Mouse (Mus musculus): ENCODE results near the gene Gpr150. TPM values are rescaled to one million over a fixed set of nuclear protein-coding genes. Genes with fewer than 3 reads are reported as not detected.

Gpr150 gene
- polyA plus RNA-seq, 1 experiment from 2014 or later: 0.83 TPM

DNA sequence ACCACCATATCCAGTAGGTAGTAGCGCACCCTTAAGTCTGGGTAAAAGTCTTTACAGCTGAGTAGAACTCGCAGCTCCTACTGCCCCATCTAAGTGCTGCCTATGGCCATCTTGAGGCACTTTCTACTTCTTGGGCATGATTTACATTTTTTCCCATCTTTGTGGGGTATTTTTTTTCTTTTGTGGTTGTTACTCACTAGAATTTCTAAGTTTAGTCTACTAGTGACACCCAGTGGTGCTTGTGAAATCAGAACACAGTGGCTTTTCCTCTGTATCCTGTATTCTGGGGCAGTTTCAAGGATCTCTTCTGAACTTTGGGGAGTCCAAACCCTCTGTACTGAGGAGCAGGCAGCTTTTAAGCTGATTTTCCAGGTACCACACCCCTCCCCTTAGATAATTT lies 35.0 kb downstream of the Gpr150 start:
- no peaks in the 10 kb centered on the region for H3K36me3 ChIP-seq (ENCODE audit: control insufficient read depth, insufficient read depth, low read length)
- no peak overlapping the region for H3K27ac ChIP-seq (ENCODE audit: low read depth, low read length)
- no peaks in the 10 kb centered on the region for H3K27me3 ChIP-seq (replicated peaks; ENCODE audit: control insufficient read depth, insufficient read depth, low read length)
- peaks cover 6% of the 10 kb centered on the region; the same call in 1 of the 2 replicates for H3K4me1 ChIP-seq (ENCODE audit: control insufficient read depth, insufficient read depth, low read length)
- H3K4me2 ChIP-seq (ENCODE audit: low read length): no peak overlapping the region
- WGBS: 89% methylated on average over 2 of the region's 2 CpGs
- no peaks in the 10 kb centered on the region for H3K9me3 ChIP-seq (replicated peaks; ENCODE audit: control insufficient read depth, low read length)
- H3K4me3 ChIP-seq (ENCODE audit: low read depth, low read length): no peak overlapping the region
- peak; percentile 42 for DNase-seq (ENCODE audit: low spot score)
- ATAC-seq: no peak
- no peak overlapping the region for H3K9ac ChIP-seq (ENCODE audit: low read length)

DNA sequence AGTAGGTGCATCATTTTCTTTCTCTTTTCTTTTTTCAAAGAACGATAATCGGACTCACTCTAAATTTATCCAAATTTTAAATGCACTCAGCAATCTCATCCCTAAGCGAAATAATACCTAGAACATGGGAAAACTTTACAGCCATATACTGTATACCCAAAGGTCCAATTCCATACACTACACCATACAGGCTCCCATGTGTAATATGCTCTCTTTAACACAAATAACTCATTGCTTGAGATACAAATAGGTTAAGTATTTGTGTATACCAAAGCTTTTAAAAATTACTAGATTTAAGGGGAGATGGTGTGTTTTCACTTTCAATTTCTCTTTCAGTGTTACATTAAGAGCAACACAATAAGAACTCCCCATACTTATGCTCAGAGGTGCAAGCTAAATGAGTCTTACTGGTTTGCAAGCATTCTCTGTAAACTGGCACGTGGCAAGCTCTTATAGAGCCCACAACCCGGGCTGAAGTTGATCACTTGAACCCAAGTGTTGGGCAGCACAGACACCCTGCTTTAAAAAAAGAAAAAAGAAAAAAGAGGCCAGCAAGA lies 37.9 kb downstream of the Gpr150 start:
- ATAC-seq (peak; percentile 61), DNase-seq (ENCODE audit: low spot score) (no peak)
- no peaks in the 10 kb centered on the region for H3K27me3 ChIP-seq (replicated peaks; ENCODE audit: control insufficient read depth, insufficient read depth, low read length)
- H3K9ac ChIP-seq (ENCODE audit: low read length): peak overlapping the region; percentile 10; the same call in 1 of the 2 replicates
- peak overlapping the region; percentile 78 for H3K4me2 ChIP-seq (ENCODE audit: low read length)
- H3K9me3 ChIP-seq (replicated peaks; ENCODE audit: control insufficient read depth, low read length): no peaks in the 10 kb centered on the region
- H3K4me1 ChIP-seq (ENCODE audit: control insufficient read depth, insufficient read depth, low read length): peaks cover 6% of the 10 kb centered on the region; the same call in 1 of the 2 replicates
- H3K4me3 ChIP-seq (ENCODE audit: low read depth, low read length): peak overlapping the region; percentile 59
- H3K27ac ChIP-seq (ENCODE audit: low read depth, low read length): no peak overlapping the region
- 41% methylated on average over 5 of the region's 5 CpGs for WGBS
- H3K36me3 ChIP-seq (ENCODE audit: control insufficient read depth, insufficient read depth, low read length): no peaks in the 10 kb centered on the region

DNA sequence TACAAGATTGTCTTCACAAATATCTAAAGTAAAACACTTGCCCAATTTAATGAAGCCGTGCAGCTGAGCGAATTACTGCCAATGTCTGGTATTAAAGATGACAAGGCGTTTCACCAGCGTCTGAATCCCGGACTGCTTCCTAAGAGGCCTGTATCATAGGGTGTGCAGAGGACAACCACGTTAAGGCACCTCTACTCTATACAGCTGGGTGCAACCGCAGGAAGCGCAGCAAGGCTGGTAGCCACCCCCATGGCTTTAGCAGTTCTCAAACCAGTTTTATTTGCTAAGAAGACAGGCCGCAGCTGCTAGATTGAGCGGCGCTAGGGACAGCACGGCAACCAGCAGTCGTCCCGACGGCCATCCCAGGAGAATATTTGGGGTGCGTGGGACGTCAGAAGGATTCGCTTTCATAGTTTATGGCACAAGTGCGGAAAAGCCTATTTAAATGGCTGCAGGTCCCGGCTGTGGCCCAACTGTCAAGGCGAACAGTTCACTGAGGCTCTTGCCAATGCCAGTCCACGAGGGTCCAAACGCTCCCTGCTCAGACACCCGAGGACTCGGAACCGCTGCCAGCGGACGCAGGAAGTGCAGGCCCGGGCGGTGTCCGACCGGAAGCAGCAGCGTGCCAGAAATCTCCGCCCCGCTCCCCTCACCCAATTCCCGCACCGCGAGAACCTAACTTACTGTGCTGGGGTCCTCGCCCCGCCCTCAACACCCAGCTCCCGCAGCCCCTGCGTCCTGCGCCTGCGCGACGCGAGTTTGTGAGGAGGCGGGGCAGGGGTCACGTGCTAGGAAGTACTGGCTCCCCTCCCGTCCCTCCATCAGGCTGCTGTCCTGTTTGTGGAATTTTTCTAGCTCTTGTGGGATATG lies 38.6 kb downstream of the Gpr150 start, which contains the start of gene Rfesd:
TSS of gene Rfesd (minus strand) at position 746 of the 870 bp plus-strand sequence.
- peak within 1 kb of the TSS; percentile 89 for H3K27ac ChIP-seq (ENCODE audit: low read depth, low read length)
- no peaks in the 10 kb centered on the region for H3K27me3 ChIP-seq (replicated peaks; ENCODE audit: control insufficient read depth, insufficient read depth, low read length)
- DNase-seq (ENCODE audit: low spot score) (peak; percentile 99), ATAC-seq (peak; percentile 100)
- peaks cover 6% of the 10 kb centered on the region; the same call in 1 of the 2 replicates for H3K4me1 ChIP-seq (ENCODE audit: control insufficient read depth, insufficient read depth, low read length)
- H3K9me3 ChIP-seq (replicated peaks; ENCODE audit: control insufficient read depth, low read length): no peaks in the 10 kb centered on the region
- H3K9ac ChIP-seq (ENCODE audit: low read length): peak within 1 kb of the TSS; percentile 94
- peak within 1 kb of the TSS; percentile 59 for H3K4me3 ChIP-seq (ENCODE audit: low read depth, low read length)
- peak within 1 kb of the TSS; percentile 78 for H3K4me2 ChIP-seq (ENCODE audit: low read length)
- no peaks in the 10 kb centered on the region for H3K36me3 ChIP-seq (ENCODE audit: control insufficient read depth, insufficient read depth, low read length)
- under 1% methylated on average over 50 of the region's 50 CpGs for WGBS

DNA sequence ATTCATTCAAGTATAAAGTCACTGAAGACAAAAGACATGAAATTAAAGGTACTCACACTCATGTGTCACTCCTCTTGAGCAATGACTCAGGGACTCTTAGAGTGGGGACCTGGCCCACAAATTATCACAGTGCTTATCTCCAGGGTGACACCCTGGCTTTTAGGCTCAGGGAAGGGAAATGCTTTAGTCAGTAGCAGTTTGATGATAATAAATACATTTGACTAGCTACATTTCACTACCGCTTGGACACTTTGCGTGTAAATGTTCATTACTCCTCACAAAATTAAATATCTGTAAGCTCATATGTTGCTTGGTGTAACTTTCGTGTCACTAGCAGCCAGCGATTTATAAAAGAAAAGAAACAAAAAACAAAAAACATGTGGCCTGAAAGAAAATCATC lies 39.3 kb downstream of the Gpr150 start:
- peak overlapping the region; percentile 94 for H3K9ac ChIP-seq (ENCODE audit: low read length)
- H3K4me1 ChIP-seq (ENCODE audit: control insufficient read depth, insufficient read depth, low read length): peaks cover 6% of the 10 kb centered on the region; the same call in 1 of the 2 replicates
- no peaks in the 10 kb centered on the region for H3K36me3 ChIP-seq (ENCODE audit: control insufficient read depth, insufficient read depth, low read length)
- peak overlapping the region; percentile 78 for H3K4me2 ChIP-seq (ENCODE audit: low read length)
- 76% methylated on average over 4 of the region's 4 CpGs for WGBS
- no peaks in the 10 kb centered on the region for H3K9me3 ChIP-seq (replicated peaks; ENCODE audit: control insufficient read depth, low read length)
- no peaks in the 10 kb centered on the region for H3K27me3 ChIP-seq (replicated peaks; ENCODE audit: control insufficient read depth, insufficient read depth, low read length)
- peak overlapping the region; percentile 89; the same call in 1 of the 2 replicates for H3K27ac ChIP-seq (ENCODE audit: low read depth, low read length)
- DNase-seq (ENCODE audit: low spot score): peak; percentile 4
- peak overlapping the region; percentile 59 for H3K4me3 ChIP-seq (ENCODE audit: low read depth, low read length)
- no peak for ATAC-seq

DNA sequence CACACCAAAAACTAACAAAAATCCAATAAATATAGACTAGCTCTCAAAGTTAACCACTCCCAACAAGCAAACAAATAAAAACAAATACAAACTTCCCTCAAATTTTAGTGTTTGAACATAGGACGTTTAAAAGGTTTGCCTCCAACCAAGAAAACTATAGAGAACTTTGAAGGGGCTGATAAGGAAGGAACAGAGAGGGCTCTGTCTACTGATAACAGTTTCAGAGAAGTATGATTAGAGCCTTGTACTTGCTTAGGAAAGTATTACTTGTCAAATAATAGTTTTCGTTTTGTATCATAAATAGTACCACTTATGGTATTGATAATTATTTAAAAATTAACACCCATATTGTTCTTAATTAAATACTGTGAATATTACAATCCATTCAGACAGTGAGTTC lies 42.3 kb downstream of the Gpr150 start:
- no peaks in the 10 kb centered on the region for H3K27me3 ChIP-seq (replicated peaks; ENCODE audit: control insufficient read depth, insufficient read depth, low read length)
- no peaks in the 10 kb centered on the region for H3K36me3 ChIP-seq (ENCODE audit: control insufficient read depth, insufficient read depth, low read length)
- no peak overlapping the region for H3K4me2 ChIP-seq (ENCODE audit: low read length)
- H3K27ac ChIP-seq (ENCODE audit: low read depth, low read length): no peak overlapping the region
- peaks cover 6% of the 10 kb centered on the region; the same call in 1 of the 2 replicates for H3K4me1 ChIP-seq (ENCODE audit: control insufficient read depth, insufficient read depth, low read length)
- no peak overlapping the region for H3K4me3 ChIP-seq (ENCODE audit: low read depth, low read length)
- H3K9ac ChIP-seq (ENCODE audit: low read length): no peak overlapping the region
- WGBS: 85% methylated on average over 2 of the region's 2 CpGs
- ATAC-seq: no peak
- DNase-seq (ENCODE audit: low spot score): no peak
- H3K9me3 ChIP-seq (replicated peaks; ENCODE audit: control insufficient read depth, low read length): no peaks in the 10 kb centered on the region

Other genes with a start within 250 kb of the Gpr150 start
- 37.3 and 37.7 TPM in 2 replicates for gene Glrx, start 217.1 kb downstream of the Gpr150 start, polyA plus RNA-seq (2014; fragmentation: Nextera tagmentation; extraction: Ambion mirVana)
- 38.3 and 40.2 TPM in 2 replicates for gene Rhobtb3, start 113.1 kb downstream of the Gpr150 start, polyA plus RNA-seq (2014; fragmentation: Nextera tagmentation; extraction: Ambion mirVana)
- 2.2 and 2.4 TPM in 2 replicates for gene Spata9, start 89.8 kb downstream of the Gpr150 start, polyA plus RNA-seq (2014; fragmentation: Nextera tagmentation; extraction: Ambion mirVana)
- 18.7 and 27.9 TPM in 2 replicates for gene Rfesd, start 38.3 kb downstream of the Gpr150 start, polyA plus RNA-seq (2014; fragmentation: Nextera tagmentation; extraction: Ambion mirVana)
- gene Arsk, start 41.7 kb upstream of the Gpr150 start, polyA plus RNA-seq (2014; fragmentation: Nextera tagmentation; extraction: Ambion mirVana): 4.6 and 6.0 TPM in 2 replicates
- 11.9 and 15.7 TPM in 2 replicates for gene Ttc37, start 41.7 kb upstream of the Gpr150 start, polyA plus RNA-seq (2014; fragmentation: Nextera tagmentation; extraction: Ambion mirVana)
- gene Fam81b, start 248.1 kb upstream of the Gpr150 start, polyA plus RNA-seq (2014; fragmentation: Nextera tagmentation; extraction: Ambion mirVana): 0.99 and 1.1 TPM in 2 replicates

All from forebrain, embryonic 14.5 days (tissue).